Mouse (Mus musculus): ENCODE measurements around the gene Lpin1. TPM values are rescaled to one million over a fixed set of nuclear protein-coding genes. Genes with fewer than 3 reads are reported as not detected.

Lpin1 gene
- polyA plus RNA-seq, 1 experiment from 2014 or later, result 6.8 TPM

DNA sequence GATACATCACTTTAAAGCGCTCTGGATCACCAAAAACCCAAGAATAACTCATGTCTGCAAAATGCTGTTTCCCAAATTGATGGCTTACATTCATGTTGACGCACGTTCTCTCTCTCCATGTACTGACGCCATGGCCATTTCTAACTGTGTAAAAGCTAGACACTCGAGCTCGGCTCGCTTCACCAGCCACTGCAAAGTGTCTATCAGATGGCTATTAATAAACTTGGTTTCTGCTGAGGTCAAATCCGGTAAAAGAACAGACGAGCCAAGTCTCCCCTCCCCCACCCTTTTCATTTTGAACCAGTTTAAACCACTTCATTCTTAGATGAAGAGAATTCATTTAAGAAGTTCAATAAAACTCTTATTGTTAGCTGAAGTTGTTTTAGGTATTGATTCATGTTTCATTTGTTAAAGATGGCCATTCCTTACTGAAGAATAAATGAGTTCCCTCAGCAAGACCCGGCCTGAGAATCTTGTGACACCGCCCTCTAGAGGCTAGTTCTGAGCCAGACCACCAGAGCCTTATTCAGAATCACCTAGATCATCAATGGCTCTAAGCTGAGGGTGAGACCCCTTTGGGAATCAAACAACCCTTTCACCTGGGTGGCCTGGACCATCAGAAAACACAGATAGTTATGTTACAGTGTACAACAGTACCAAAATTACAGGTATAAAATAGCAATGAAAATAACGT lies 28.5 kb upstream of the Lpin1 start:
- H3K4me1 ChIP-seq, result 0 out of 2 replicates have a peak, but pooled peaks cover 3% of the 10 kb centered on the region
- no peaks in the 10 kb centered on the region for H3K9me3 ChIP-seq (replicated peaks)
- no peak overlapping the region for H3K9ac ChIP-seq
- 70% methylated on average over 12 of the region's 12 CpGs for WGBS
- no peak overlapping the region for H3K4me3 ChIP-seq (replicated peaks)
- no peak overlapping the region for H3K4me2 ChIP-seq
- no peaks in the 10 kb centered on the region for H3K27me3 ChIP-seq
- H3K36me3 ChIP-seq, result no peaks in the 10 kb centered on the region
- ATAC-seq (replicated peaks; ENCODE audit: low FRiP score), result no peak
- no peak overlapping the region for H3K27ac ChIP-seq

DNA sequence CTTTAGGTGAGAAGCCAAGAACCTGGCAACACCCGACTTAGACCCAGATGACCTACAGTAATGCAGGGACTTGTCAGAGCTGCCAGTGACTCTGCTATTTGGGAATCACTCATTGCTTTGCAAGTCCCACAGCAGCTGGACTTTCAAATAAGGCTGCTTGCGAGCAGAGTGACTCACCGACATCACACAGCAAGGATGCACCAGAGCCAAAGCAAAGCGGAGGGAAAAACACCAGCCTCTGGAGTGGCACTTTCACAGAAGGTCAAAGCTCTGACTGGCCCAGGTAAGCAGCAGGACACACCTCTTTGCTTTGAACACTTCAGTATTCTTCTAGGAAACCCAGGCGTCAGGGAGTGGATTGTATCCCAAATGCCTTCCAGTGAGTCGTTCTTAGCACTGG lies 25.1 kb upstream of the Lpin1 start:
- Histone ChIP-seq H3K9ac (no peak overlapping the region), H3K27me3 (no peaks in the 10 kb centered on the region), H3K27ac (no peak overlapping the region), H3K4me3 (replicated peaks) (no peak overlapping the region), H3K4me1 (no peaks in the 10 kb centered on the region), H3K36me3 (no peaks in the 10 kb centered on the region), H3K4me2 (no peak overlapping the region), H3K9me3 (replicated peaks) (no peaks in the 10 kb centered on the region)
- 73% methylated on average over 6 of the region's 6 CpGs for WGBS
- ATAC-seq (replicated peaks; ENCODE audit: low FRiP score), result no peak

DNA sequence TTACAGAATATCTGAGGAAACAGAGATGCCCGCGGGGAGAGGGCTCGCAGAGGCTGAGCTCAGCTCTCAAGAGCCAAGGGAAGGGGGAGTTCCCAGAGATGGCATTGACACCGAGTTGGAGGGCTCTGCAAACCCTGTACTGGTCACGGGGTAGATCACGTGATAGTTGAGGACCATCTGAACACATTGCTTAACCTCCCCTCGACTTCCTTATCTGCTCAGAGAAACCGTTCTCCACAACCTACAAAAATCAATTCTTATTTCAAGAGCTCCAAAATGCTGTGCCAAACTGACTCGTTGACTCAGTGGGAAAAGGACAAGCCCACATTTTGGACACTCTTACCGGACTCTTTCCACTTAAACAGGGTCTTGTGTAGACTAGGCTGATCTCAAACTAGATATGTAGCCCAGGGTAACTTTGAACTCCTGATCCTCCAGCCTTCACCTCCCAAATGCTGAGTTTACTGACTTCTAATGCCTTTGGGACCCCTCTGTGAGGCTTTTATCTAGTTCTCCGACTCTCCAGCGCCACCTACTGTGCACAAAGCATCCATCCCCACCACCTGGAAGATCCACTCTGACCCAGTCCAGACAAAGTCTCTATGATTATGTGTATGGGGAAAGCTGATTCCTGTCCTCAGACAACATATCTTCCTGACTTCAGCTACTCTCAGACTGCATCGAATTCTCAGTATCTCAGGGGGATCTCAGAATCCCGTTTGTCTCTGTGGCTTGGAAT lies 23.5 kb upstream of the Lpin1 start:
- ATAC-seq (replicated peaks; ENCODE audit: low FRiP score), result no peak
- H3K4me2 ChIP-seq, result no peak overlapping the region
- no peaks in the 10 kb centered on the region for H3K9me3 ChIP-seq (replicated peaks)
- H3K9ac ChIP-seq, result no peak overlapping the region
- no peaks in the 10 kb centered on the region for H3K4me1 ChIP-seq
- no peaks in the 10 kb centered on the region for H3K27me3 ChIP-seq
- H3K27ac ChIP-seq, result no peak overlapping the region
- H3K4me3 ChIP-seq (replicated peaks), result no peak overlapping the region
- 61% methylated on average over 14 of the region's 14 CpGs for WGBS
- no peaks in the 10 kb centered on the region for H3K36me3 ChIP-seq

DNA sequence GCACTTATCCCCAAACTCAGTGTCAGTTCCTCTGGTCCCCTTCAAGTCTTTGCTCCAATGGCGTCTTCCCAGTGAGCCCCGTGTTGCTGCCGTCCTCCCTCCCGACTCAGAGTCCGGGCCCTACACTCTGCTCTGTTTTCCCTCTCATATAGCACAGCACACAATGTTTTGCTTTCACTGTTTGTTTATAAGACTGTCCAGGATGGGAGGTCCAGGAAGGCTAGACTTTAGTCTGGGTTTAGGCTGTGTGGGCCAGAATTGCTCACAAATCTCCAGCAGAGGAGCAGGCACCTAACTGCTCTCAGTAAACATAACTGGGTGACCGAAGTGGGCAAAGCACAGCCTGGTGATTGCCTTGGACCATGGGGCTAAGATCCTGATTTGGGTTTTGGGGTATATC lies 22.5 kb upstream of the Lpin1 start:
- H3K4me3 ChIP-seq (replicated peaks), result no peak overlapping the region
- no peak for ATAC-seq (replicated peaks; ENCODE audit: low FRiP score)
- no peaks in the 10 kb centered on the region for H3K9me3 ChIP-seq (replicated peaks)
- H3K27me3 ChIP-seq, result no peaks in the 10 kb centered on the region
- no peaks in the 10 kb centered on the region for H3K36me3 ChIP-seq
- no peaks in the 10 kb centered on the region for H3K4me1 ChIP-seq
- no peak overlapping the region for H3K9ac ChIP-seq
- WGBS, result 76% methylated on average over 6 of the region's 6 CpGs
- no peak overlapping the region for H3K4me2 ChIP-seq
- H3K27ac ChIP-seq, result no peak overlapping the region

DNA sequence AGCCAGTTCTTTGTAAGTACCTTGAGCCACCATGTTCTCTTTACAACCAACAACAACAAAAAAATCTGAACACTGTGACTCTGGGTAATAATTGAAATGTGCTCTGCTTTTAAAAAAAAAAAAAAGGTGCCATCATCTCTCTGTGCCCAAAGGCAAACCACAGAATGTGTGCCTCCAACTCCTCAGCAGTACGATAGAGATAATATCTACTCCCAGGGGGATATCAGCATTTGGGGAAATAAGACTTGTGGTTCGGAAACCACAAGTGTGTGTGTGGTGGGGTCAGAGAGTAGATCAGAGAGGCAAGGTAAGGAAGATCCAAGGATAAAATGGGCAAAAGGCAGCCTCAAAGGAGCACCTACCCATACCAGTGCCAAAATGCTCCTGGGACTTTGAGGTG lies 20.7 kb upstream of the Lpin1 start:
- no peak for ATAC-seq (replicated peaks; ENCODE audit: low FRiP score)
- H3K4me3 ChIP-seq (replicated peaks), result no peak overlapping the region
- 67% methylated on average over 2 of the region's 2 CpGs for WGBS

DNA sequence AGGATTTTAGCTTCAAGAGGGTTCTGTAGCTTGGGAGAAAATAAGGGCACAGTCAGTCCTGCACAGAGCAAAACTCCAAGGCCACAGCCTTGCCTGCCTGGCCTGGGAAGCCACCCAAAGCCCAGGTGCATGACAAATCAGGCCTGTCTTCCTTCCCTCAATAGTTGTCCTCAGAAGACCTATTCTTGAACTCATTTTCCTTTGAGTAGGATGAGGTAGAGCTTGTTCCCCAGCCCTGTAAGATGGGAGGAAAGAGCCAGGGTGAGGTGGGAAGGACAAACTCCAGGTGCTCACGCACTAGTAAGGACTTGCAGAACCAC lies 20.1 kb upstream of the Lpin1 start:
- H3K9me3 ChIP-seq (replicated peaks), result no peaks in the 10 kb centered on the region
- no peaks in the 10 kb centered on the region for H3K36me3 ChIP-seq
- H3K4me1 ChIP-seq, result no peaks in the 10 kb centered on the region
- H3K4me2 ChIP-seq, result no peak overlapping the region
- no peak overlapping the region for H3K9ac ChIP-seq
- no peak overlapping the region for H3K27ac ChIP-seq
- H3K27me3 ChIP-seq, result no peaks in the 10 kb centered on the region
- 81% methylated on average over 1 of the region's 1 CpGs for WGBS
- no peak overlapping the region for H3K4me3 ChIP-seq (replicated peaks)
- ATAC-seq (replicated peaks; ENCODE audit: low FRiP score), result no peak

More for the DNA sequence above, 20.7 kb upstream of the Lpin1 start:
- Histone ChIP-seq H3K9me3 (replicated peaks) (no peaks in the 10 kb centered on the region), H3K9ac (no peak overlapping the region), H3K4me1 (no peaks in the 10 kb centered on the region), H3K27ac (no peak overlapping the region), H3K27me3 (no peaks in the 10 kb centered on the region), H3K36me3 (no peaks in the 10 kb centered on the region), H3K4me2 (no peak overlapping the region)

DNA sequence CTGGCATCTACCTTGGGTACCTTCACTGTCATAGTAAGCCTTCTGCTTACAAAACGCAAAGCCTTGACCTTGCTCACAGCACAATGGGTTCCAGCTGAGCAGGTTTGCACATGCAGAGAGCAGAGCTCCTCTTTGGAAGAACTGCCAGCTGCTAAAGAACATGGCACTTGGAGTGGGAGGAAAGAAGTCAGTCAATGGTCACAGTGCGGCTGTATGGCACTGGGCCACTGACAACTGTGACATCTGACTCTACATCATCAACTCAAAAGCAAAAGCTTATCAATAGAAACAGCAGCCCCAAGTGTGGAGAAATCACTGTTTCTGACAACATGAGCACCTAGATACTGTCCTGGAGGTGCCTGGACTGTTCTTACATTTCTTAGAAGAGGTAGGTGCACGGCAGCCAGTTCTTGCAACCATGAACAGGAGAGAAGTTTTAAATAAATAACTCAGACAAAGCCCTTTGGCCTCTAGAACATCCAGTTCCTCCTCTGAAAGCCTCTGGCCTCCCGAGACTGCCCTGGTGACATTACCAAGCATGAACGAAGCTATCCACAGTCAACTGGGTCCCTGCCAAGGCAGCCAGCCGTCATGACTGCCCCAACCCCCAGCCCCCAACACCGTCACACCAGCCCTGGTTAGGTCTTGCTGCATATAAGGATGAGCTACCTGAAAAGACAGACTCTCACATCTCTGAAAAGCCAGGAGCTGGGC lies 19.5 kb upstream of the Lpin1 start:
- H3K9me3 ChIP-seq (replicated peaks), result no peaks in the 10 kb centered on the region
- no peak overlapping the region for H3K4me3 ChIP-seq (replicated peaks)
- no peaks in the 10 kb centered on the region for H3K4me1 ChIP-seq
- H3K27me3 ChIP-seq, result no peaks in the 10 kb centered on the region
- no peaks in the 10 kb centered on the region for H3K36me3 ChIP-seq
- WGBS, result 56% methylated on average over 7 of the region's 7 CpGs
- H3K4me2 ChIP-seq, result no peak overlapping the region
- H3K9ac ChIP-seq, result no peak overlapping the region
- ATAC-seq (replicated peaks; ENCODE audit: low FRiP score), result no peak
- no peak overlapping the region for H3K27ac ChIP-seq

DNA sequence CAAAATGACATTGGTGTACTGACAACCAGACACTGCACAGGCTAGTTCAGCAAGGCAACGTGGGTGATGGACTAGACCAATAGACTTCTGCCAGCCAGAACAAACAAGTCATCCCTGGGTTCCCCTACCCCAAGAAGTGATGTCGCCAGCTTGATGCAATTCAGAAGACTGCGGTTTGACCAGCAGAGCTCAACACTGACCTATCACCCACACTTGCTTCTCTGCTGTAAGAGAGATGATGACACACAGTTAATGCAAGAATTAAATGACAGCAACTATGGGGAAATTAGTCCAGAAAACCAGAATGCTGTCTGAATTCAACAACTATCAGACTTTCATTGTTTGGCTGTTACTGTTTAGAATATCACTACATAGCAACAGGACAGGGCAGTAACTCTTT lies 9.5 kb upstream of the Lpin1 start:
- H3K4me3 ChIP-seq (replicated peaks), result no peak overlapping the region
- 77% methylated on average over 3 of the region's 3 CpGs for WGBS
- ATAC-seq (replicated peaks; ENCODE audit: low FRiP score), result no peak

DNA sequence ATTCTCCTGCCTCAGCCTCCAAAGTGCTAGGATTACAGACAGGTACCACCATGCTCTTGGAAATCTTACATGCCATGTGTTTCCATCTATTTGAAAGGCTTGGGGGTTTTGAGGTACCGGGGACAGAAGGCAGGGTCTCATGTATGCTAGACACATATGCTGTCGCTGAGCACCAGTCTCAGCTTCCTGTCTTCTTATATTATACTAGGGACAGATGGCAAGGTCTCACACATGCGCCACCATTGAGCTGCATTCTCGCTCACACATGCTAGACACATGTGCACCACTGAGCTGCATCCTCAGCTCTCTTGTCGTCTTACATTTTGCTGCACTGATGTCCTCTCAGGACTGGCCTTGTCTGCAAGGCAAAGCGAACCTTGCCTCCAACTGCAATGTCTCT lies 8.7 kb upstream of the Lpin1 start:
- H3K27me3 ChIP-seq, result no peaks in the 10 kb centered on the region
- WGBS, result 91% methylated on average over 6 of the region's 6 CpGs
- no peak for ATAC-seq (replicated peaks; ENCODE audit: low FRiP score)

More for the DNA sequence above, 9.5 kb upstream of the Lpin1 start:
- H3K27me3 ChIP-seq, result no peaks in the 10 kb centered on the region
- no peaks in the 10 kb centered on the region for H3K9me3 ChIP-seq (replicated peaks)
- H3K4me2 ChIP-seq, result no peak overlapping the region
- no peak overlapping the region for H3K27ac ChIP-seq
- no peak overlapping the region for H3K9ac ChIP-seq
- H3K4me1 ChIP-seq, result peaks cover 14% of the 10 kb centered on the region
- no peaks in the 10 kb centered on the region for H3K36me3 ChIP-seq

DNA sequence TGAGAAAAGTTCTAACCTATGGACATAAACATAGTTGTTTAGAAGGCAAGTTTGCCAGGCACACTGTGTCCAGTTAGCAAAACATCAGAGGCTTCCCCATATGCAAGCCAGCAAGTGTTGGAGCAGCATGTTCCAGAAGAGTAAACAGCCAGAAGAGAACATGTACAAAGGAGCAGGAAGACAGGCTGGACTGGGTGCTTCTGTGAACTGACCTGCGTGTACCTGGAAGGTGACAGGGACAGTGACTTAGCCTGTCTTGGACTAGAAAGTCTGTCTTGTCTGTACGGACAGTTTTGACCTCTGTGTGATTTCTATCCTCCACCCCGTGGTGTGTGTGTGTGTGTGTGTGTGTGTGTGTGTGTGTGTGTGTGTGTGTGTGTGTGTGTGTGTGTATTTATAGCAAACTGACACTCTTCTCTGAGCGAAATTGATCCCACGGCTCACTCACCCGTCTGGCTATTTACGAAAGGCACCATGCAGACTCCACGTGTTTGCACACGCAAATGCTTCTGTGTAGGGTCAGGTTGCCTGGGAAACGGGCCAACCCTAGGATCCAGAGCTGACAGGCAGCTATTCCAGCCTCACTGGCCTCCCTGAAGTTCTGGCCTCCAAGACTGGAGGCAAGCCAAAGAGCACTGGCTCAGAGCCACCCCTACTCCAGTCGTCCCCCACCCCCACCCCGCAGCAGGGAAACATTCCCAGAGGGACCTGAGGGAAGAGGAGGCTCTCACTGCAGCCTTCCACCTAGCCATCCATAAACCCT lies 7.9 kb upstream of the Lpin1 start:
- WGBS, result 25% methylated on average over 12 of the region's 12 CpGs
- H3K4me3 ChIP-seq (replicated peaks), result no peak overlapping the region
- peak; percentile 86 for ATAC-seq (replicated peaks; ENCODE audit: low FRiP score)
- peaks cover 14% of the 10 kb centered on the region for H3K4me1 ChIP-seq
- no peak overlapping the region for H3K27ac ChIP-seq
- H3K9me3 ChIP-seq (replicated peaks), result no peaks in the 10 kb centered on the region
- H3K9ac ChIP-seq, result no peak overlapping the region
- H3K36me3 ChIP-seq, result no peaks in the 10 kb centered on the region
- no peak overlapping the region for H3K4me2 ChIP-seq
- no peaks in the 10 kb centered on the region for H3K27me3 ChIP-seq

More for the DNA sequence above, 8.7 kb upstream of the Lpin1 start:
- Histone ChIP-seq H3K4me2 (no peak overlapping the region), H3K36me3 (no peaks in the 10 kb centered on the region), H3K9me3 (replicated peaks) (no peaks in the 10 kb centered on the region), H3K27ac (no peak overlapping the region), H3K4me3 (replicated peaks) (no peak overlapping the region), H3K4me1 (peaks cover 14% of the 10 kb centered on the region), H3K9ac (no peak overlapping the region)

DNA sequence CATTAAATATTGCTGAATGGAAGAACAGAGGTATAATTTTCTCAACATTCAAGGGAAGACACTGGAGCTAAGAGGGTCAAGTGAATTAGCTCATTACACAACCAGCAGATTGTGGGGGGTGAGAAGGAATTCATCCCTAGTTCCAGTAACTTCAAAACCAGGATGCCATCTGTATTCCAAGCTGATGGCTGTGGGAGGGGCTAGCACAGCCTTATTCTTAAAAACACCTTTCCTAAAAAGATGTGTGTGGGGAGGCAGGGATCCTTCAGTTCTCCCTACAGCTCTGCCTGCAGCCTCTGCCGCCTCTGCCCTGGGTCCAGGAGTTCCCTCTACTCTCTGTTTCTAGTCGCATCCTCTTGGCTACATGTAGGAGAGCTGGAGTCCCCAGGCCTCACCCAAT lies 5.0 kb upstream of the Lpin1 start:
- Histone ChIP-seq H3K4me3 (replicated peaks) (no peak overlapping the region), H3K9ac (no peak overlapping the region), H3K9me3 (replicated peaks) (no peaks in the 10 kb centered on the region), H3K4me1 (peaks cover 14% of the 10 kb centered on the region), H3K36me3 (no peaks in the 10 kb centered on the region), H3K4me2 (no peak overlapping the region), H3K27ac (no peak overlapping the region), H3K27me3 (no peaks in the 10 kb centered on the region)
- 87% methylated on average over 2 of the region's 2 CpGs for WGBS
- no peak for ATAC-seq (replicated peaks; ENCODE audit: low FRiP score)

DNA sequence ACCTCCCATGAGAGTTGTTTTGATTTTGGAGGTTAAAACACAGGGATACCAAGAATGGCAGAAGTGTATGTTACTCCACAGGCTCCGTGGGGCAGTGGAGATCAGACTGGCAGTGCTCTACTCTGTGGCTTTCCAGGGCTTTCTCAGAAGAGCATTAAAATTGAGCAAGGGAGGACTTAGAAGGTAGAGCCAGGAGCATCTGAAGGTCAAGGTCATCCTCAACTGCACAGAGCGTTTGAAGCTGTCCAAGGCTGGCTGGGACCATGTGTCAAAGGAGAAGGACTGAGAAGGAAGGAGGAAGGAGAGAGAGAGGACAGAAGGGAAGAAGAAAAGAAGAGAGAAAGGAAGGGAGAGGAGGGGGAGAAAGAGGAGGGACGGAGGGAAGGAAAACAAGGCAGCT lies 3.8 kb upstream of the Lpin1 start:
- Histone ChIP-seq H3K9ac (no peak overlapping the region), H3K4me3 (replicated peaks) (no peak overlapping the region), H3K27me3 (no peaks in the 10 kb centered on the region), H3K36me3 (no peaks in the 10 kb centered on the region), H3K9me3 (replicated peaks) (no peaks in the 10 kb centered on the region), H3K4me2 (no peak overlapping the region), H3K4me1 (peaks cover 14% of the 10 kb centered on the region), H3K27ac (no peak overlapping the region)
- 50% methylated on average over 3 of the region's 3 CpGs for WGBS
- ATAC-seq (replicated peaks; ENCODE audit: low FRiP score), result no peak
